Mouse (Mus musculus) kidney, postnatal 14 days (tissue): Measurements from ENCODE around the gene Olfr633.
"Not testable (repeated sequence)": the region's sequence is repeated elsewhere in the genome, so short reads cannot be mapped to it uniquely, and the experiment has no call there.

Source experiments
- DNase-seq: peaks from one replicate; pipeline ENCODE4 v3.0.0; 2022; ENCODE audit warnings: mixed read lengths

Olfr633 gene

DNA sequence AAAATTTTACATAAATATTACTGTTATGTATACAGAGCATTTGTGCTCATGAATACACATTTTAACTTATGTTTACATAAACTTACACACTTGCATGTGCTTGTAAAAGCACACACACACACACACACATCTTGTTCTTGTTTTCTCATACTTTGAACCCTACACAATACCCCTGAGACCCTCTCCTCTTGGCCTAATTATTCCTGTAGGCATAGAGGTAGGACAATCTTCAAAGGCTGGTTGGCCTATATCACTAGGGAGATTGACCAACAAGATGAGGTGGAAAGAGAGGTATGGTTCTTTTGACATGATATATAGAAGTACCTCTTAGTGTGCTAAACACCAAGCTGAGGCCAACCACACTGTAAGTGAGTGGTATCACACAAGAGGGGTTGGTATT lies at the start of gene Olfr633:
Olfr633 (plus strand) TSS at position 301 of the 400 bp plus-strand sequence.
- DNase-seq: no peak

DNA sequence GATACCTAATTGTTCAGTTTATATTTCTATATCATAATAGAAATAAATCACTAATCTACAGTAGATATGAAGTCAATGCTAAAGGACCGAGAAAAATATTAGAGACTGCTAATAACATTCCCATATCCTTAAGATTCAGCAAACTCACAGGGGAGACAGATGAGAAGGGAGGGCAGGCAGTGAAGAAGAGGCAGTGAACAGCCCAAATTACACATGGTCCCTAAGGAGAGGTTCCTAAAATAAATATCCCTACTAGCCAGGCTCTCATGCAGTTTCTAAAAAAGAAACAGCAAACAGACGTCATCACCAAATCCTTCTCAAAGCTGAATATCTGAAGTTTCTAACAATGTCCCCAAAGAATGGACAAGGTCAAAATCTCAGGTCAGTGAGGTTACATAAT lies 41.0 kb upstream of the Olfr633 start, which contains the start of gene Olfr65:
Olfr65 (plus strand) TSS at position 301 of the 400 bp plus-strand sequence.
- DNase-seq: no peak

- DNase-seq: no peak
Observed at GRCm38 (mm10) chr7:103910047-103910446, 34.2 kb upstream of the Olfr633 start.

DNA sequence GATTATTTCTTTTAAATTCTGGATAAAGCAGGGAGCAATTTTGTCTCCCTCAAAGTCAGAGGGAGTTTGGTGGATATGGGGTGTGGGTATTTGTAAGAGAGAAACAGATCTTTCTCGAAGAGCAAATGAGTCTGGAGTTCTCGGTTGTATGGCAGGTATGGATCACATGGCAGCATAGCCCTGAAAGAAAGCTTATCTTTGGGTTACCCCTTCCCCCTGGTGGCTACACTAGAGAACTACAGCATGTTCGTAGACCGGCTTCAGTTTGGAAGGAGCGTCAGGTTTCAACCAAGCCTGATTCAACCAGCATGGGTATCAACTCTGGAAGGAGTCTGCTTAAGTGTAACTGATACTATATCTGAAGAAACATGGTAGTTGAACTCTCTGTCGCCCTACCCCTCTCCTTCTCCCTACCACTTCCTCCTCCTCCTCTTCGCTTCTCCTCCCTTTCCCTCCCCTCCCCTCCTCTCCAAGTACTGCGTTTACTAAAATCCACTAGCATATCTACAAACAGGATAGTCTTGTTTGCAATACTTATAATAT lies 31.2 kb upstream of the Olfr633 start:
- no peak for DNase-seq

DNA sequence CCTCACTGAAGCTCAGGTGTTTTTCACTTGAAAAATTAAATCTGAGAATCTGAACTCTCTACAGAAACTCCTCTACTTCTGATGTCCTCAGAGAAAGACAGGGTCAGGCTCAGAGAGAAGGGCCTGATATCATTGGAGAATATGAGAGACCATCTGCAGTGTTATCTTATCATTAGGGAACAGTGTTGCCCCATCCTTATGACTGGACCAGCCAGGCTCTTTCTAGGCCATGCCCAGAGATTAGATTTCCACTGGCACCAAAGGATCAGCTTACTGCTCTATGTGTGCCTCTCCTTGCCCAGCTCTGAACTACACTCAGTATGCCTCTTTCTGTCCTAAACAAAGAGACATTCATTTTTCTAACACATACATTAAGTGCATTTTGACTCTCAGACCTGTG lies 28.9 kb upstream of the Olfr633 start:
- DNase-seq: no peak

- DNase-seq: no peak
Observed at GRCm38 (mm10) chr7:103928525-103928924, 15.7 kb upstream of the Olfr633 start, which contains the start of gene Olfr631. Gene Olfr631 (plus strand): TSS chr7:103928825.

DNA sequence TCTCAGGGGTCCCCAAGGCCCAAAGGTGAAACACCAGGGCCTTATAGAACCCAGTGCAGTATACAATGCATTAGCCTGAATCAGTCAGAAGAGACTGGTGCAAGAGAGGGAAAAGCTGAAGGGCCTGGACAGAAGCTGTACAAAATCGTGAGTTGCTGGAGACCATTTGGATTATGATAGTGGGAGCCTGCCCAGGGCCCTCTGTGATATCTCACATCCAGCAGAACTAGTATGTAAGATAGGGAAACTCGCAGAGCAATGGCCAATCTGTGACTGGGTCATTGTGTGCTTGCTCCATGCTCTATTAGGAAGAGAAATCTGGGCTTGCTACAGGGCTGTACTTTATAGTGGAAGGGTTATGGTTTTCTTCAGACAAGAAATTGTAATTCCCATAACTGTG lies 10.0 kb upstream of the Olfr633 start, which contains the start of gene Olfr632:
Olfr632 (plus strand) TSS at position 84 of the 400 bp plus-strand sequence.
- no peak for DNase-seq

DNA sequence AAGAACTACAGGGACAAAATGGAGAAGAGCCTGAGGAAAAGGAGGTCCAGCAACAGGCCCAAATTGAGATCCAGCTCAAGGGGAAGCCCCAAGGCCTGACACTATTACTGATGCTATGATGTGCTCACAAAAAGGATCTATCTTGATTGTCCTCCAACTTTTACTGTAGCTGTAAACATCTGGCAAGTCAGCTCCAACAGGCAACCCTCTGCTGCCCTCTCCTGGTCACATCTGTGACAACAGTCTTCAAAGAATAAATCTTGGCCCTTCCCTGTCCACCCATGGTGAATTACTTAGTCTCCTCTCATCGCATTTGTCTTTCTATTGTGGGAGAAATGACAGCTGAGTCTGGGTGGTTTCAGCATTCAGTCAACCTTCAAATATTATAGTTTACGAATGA lies 1.5 kb upstream of the Olfr633 start:
- peak; percentile 8 for DNase-seq

DNA sequence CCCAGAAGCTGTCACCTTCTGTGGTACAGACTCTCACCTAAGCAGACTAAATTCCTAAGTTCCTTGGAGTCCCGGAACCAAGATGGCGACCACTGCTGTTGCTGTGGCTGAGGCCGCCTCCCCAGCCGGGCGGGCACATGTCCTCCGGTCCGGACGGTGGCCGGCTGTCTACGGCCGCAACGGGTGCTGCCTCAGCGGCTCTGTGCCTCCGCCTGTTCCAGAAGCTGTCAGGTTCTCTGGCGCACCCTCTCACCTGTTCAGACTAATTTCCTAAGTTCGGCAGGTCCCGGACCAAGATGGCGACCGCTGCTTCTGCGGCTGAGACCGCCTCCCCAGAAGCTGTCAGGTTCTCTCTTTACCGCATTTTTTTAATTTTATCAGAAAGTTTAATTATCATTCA lies 22.6 kb downstream of the Olfr633 start:
- DNase-seq: not testable (repeated sequence)

GRCm38 (mm10) chr7:103970852-103971251 lies 26.6 kb downstream of the Olfr633 start, which contains the start of gene Olfr635:
Gene Olfr635 (plus strand): TSS chr7:103971152.
- DNase-seq: no peak

GRCm38 (mm10) chr7:103971782-103972181 lies 27.5 kb downstream of the Olfr633 start:
- no peak for DNase-seq

DNA sequence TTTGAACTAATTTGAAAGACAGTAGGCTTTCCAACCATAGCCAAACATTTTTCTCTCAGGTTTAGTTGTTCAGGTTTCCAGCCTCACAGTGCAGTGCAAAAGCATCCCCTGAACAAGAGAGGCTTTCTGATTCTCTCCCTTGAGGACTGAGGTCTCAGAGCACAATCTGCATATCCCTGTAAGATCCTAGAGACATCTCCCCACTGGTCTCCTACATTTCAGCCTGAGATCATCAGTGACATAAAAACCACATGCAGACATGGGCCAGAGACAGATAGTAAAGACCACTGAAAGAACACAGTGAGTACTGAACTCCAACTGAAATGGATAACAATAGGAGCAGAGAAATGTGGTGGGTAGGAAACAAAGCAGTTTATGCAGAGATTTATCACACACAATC lies 54.2 kb downstream of the Olfr633 start, which contains the start of gene Olfr638:
Olfr638 (plus strand) TSS at position 301 of the 400 bp plus-strand sequence.
- no peak for DNase-seq
